Mouse (Mus musculus): ENCODE results near the gene Ttc37. TPM values are rescaled to one million over a fixed set of nuclear protein-coding genes. Genes with fewer than 3 reads are reported as not detected.

The Ttc37 gene
- polyA plus RNA-seq, 1 experiment from 2014 or later: 10.3 TPM

Other genes with a start within 250 kb of the Ttc37 start
- 31.5 and 32.9 TPM in 2 replicates for gene Rhobtb3, start 154.8 kb upstream of the Ttc37 start, polyA plus RNA-seq (2015; fragmentation: Nextera tagmentation; extraction: Ambion mirVana)
- 1.9 and 2.8 TPM in 2 replicates for gene Spata9, start 131.6 kb upstream of the Ttc37 start, polyA plus RNA-seq (2015; fragmentation: Nextera tagmentation; extraction: Ambion mirVana)
- 18.6 and 20.3 TPM in 2 replicates for gene Rfesd, start 80.0 kb upstream of the Ttc37 start, polyA plus RNA-seq (2015; fragmentation: Nextera tagmentation; extraction: Ambion mirVana)
- 1.1 and 1.3 TPM in 2 replicates for gene Gpr150, start 41.7 kb upstream of the Ttc37 start, polyA plus RNA-seq (2015; fragmentation: Nextera tagmentation; extraction: Ambion mirVana)
- gene Arsk, start 74 bp upstream of the Ttc37 start, polyA plus RNA-seq (2015; fragmentation: Nextera tagmentation; extraction: Ambion mirVana): 4.8 and 5.1 TPM in 2 replicates
- 0.12 TPM in 1 of 2 replicates, not detected in the other for gene Fam81b, start 206.3 kb downstream of the Ttc37 start, polyA plus RNA-seq (2015; fragmentation: Nextera tagmentation; extraction: Ambion mirVana)

Measured in midbrain, embryonic 13.5 days (tissue).